Mouse (Mus musculus): ENCODE measurements around the gene Tenm4. TPM values are rescaled to one million over a fixed set of nuclear protein-coding genes. Genes with fewer than 3 reads are reported as not detected.

Tenm4 gene
- total RNA-seq, 2 experiments from 2014 or later = 1.1 to 5.7 TPM

GRCm38 (mm10) chr7:96525344-96525743 is 354.3 kb downstream of the Tenm4 start:
- no peak for DNase-seq

DNA sequence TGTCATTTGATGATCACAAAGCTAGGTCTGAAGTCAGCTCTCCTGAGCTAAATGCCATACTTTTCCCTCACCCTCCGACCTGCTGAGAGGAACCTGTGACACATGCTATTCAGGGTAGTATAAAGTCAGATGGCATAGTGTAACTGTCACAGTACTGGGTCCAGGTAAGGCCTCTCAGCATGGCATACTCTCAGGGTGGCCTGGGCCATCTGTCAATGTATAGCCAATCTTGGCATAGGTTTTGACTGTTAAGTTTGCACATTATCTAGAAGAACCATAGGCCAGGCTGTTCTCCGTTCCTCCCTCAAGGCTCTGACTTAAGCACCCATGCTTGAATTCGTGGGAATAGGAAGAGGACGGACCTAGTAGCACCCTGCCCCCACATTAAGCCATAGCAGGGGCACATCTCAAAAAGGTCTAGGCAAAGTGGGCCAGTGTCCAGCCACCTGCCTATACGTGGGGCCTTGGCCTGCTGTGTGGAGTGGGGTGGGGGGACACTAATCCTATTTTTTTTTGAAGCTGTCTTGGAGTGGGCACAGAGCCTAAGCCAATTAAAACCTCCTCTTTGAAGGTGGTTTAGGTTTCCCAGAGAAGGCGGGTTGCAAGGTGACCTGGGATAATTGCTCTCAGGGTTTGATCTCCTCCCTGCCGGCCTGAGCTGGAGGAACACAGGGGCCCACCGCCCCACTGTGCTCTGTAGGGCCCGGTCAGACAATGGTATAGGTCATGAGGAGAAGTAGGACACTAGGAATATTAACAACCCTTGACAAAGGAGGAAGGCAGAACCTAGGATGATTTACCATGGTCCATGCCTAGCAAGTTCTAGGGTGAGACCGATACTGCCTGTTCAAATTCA is 359.8 kb downstream of the Tenm4 start:
- no peak for DNase-seq

GRCm38 (mm10) chr7:96531954-96532737 is 361.1 kb downstream of the Tenm4 start:
- no peak for DNase-seq

DNA sequence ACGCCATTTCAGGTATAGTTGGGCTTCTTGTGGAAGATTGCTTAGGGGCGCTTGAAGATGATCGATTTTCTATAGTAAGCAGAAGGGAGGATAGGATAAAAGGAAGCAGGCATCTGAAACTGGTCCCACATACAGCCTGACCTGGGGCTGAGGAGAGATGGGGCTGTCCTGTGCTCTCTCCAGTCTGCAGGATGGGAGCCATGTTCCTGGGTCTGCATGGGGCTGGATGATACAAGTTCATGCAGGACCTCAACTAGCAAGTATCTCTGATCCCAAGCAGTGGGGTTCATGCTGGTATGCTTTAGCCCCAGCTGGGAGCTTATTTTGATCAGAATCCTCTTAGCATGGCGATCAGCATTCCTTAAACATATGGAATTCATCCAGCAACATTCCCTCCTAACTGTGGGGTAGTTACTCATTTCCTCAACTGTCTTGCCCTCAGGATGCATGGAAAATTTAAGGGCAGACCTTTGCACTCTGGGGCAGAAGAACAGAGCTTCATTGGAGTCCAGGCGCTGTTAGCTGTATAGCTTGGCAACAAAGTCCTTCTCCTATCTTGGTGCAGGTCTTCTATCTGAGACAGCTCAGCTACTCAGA is 361.9 kb downstream of the Tenm4 start:
- DNase-seq = no peak

DNA sequence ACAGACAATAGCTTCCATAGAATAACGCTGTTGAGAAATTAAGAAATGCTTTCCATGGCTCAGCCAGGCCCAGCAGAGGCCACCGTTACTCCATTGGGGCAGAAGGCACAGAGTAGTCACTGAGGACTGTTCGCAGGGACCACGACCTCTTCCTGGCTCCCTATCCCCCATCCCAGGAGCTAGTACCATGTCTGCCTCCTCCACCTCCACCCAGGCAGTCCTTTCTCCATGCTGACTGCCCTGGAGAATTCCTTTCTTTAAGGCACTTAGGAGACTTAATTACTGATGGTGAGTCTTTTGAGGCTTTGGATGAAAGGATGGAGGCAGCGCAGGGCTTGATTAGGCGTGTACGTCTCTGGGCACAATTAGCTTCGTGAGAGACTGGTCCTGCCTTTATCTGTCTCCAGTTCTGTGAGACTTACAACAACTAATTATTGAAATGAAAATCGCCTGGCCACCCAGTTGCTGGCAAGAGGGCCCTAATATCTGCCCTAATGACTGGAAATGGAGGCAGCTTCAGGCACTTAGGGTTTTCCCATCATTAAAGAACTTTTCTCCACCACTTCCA is 365.4 kb downstream of the Tenm4 start:
- no peak for DNase-seq

- no peak for DNase-seq
These were observed 368.4 kb downstream of the Tenm4 start for GRCm38 (mm10) chr7:96539248-96540034.

GRCm38 (mm10) chr7:96540458-96541096 is 369.5 kb downstream of the Tenm4 start:
- DNase-seq = no peak

DNA sequence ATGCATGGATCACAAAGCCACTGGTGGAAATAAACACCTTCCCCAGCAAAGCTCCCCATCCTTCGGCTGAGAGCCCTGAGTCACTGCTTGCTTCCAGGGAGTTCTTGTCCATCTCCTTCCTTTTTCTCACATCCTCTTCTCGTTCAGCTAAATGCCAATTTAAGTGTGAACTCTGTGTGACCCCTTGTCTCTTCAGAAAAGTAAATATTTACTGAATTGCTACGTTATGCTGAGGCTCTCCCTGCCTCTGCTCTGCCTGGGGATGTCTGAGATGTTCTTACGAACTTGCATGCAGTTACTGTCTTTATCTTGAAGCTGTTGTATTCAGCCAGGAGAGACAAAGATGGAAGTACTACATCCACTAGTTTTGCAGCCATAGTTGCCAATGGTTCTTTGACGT is 374.9 kb downstream of the Tenm4 start:
- DNase-seq = no peak

- no peak for DNase-seq
These were observed 380.8 kb downstream of the Tenm4 start for GRCm38 (mm10) chr7:96551809-96552208.

DNA sequence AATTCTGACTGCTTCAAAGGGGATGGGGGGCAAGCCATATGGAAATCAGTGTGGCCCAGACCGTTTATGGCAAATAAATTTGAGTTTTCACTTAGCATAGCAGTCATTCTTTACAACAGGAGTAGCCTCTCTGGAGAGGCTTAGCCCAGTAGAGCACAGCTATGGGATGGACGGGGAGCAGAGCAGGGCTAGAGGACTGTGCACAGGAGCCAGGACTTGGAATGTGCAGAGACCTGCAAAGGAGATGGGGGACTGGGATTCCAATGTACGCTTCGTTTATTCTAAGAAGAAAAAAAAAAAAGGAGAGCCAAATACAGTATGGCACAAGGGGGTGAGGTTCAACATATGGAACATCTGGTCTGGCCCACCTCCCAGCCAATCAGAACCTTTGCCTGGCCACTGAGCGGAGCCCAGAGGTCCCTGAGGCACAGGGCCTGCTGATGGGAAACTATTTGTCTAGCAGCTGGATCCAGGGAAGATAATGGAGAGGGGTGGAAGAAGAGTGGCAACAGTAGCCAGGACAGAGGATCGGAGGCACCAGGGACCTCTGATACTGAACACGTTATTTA is 381.3 kb downstream of the Tenm4 start:
- DNase-seq = no peak

DNA sequence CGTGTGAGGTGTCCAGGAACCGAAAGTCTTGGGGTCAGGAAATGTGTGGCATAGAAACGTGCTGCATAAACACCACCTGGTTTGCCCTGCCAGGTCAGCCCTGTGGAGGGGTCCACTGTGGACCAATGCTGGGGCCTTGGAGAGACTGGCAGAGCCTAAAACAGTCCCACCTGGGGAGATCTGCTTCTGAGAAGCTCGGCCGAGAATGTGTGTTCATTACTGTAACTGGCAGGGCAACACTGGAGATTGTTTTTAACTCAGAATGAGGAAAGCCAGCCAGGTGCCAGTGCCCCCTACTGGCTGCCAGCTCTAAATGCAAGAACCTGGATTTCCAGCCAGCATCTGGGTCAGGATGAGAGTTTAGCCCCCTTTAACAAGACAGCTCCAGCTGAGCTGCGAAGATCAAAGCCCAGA is 383.2 kb downstream of the Tenm4 start:
- DNase-seq = no peak

GRCm38 (mm10) chr7:96555294-96555693 is 384.2 kb downstream of the Tenm4 start:
- no peak for DNase-seq

DNA sequence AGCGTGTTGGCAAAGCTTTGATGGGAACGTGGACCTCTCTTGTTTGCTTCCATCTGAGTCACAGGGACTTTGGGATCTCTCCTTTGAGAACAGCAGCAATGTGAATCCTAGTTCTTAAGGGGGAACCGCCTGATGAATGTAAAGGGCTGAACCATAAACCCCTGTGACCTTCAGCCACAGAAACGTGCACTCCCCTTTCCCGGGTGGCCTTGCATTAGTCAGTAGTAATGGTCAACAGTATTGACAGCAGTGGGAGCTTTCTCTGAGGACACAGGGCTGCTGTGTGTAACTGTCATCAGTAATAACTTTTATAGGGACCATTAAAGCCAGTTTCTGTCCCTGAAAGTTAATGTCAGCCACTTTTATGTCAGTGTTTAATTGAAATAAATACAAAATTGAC is 385.7 kb downstream of the Tenm4 start:
- DNase-seq = no peak

DNA sequence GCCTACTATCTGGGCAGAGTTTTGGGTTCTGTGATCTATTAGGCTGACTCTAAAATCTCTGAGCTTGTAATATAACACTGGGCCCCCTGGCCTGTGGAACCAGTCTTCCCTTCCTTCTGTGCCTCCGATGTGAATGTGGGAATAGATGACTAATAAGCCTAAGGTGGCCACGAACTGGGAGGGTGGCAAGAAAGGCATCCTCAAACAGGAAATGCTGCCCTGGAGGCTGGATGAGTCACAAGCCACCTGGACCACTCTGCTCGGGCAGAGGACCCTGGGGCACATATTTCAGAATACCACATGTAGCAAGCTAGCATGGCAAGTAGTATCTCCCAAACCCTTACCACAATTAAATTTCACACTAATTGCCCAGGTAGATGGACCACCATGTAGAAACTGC is 391.8 kb downstream of the Tenm4 start:
- DNase-seq = no peak

DNA sequence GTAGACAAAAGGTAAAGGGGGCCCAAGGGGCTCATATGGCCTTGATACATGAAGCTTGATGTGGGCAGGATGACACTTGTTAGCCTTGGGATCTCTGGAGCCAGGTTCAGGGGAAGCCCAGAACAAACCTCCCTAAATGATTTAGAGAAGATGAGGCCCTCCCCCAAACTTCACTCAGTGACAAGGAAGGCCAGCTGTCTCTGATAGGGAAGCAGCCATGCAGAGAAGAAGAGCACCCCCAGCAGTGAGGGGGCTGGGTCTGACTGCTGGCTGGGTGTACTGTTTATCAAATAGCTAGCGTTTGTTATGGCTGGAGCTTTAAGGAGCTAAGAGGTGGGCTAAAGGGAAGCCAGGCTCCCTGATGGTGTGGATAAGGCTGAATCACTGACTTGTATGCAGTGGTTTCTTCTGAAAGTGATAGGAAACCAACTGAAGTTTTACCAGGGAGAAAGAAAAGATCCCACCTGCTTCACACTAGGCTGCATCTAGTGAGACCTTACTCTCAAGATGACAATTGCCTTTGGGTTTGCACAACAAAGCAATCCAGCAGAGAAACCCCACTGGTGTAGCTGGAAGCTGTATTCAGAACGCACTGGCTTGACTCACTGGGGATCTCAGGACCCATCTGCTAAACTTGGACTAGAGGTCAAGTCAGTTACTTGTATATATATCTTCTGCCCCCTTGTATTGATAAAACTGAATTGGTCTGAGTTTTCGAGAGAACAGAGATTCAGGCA is 392.5 kb downstream of the Tenm4 start:
- DNase-seq = no peak

GRCm38 (mm10) chr7:96565806-96566205 is 394.8 kb downstream of the Tenm4 start:
- peak; percentile 78 for DNase-seq

- no peak for DNase-seq
These were observed 395.2 kb downstream of the Tenm4 start for GRCm38 (mm10) chr7:96566260-96566659.

DNA sequence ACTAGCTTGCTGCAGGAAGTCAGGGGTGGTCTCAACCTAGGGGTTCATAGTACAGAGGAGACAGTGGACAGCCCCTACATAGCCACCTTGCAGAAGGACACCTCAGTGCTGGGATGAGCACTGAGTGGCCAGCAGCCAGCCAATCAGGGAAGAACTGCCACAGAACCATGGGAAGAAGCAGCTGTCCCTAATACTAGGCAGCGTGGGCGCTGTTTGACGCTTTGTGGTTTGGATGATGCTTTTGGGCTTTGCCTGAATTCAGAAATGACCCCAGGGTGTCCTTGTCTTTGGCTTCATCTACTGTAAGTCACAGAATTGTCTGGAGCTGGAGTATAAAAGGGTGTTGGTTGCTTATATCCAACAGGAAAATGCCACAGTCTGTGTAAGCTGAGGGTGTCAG is 397.0 kb downstream of the Tenm4 start:
- DNase-seq = no peak

- no peak for DNase-seq
These were observed 399.9 kb downstream of the Tenm4 start for GRCm38 (mm10) chr7:96570965-96571364.

DNA sequence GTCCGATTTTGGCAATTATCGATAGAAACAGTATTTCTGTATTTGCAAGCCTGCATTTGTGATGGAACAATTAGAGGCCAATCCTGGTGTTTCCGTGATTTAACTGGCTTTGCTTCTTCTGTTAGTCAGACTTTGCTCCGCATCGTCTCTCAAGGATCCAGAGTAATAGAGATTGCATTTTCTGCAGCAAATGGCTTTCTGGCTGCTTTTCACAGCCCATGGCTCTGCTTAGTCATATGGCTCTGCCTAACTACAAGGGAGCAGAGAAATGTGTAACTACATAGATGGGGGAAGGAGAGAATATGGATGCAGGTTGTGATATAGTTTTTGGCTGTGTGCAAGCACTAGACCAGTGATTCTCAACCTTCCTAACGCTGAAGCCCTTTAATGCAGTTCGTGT is 401.9 kb downstream of the Tenm4 start:
- DNase-seq = no peak

Measured in gastrocnemius, postnatal 25 days (tissue).